Mouse (Mus musculus) midbrain, embryonic 11.5 days (tissue): ENCODE measurements around the gene Rras2. TPM values are rescaled to one million over a fixed set of nuclear protein-coding genes. Genes with fewer than 3 reads are reported as not detected.

Experiments
- ATAC-seq: fragments of 200-750 bp; cut with Nextera tagmentation; 2 replicates; pipeline ENCODE4 v1.8.0; 2017; ENCODE audit warnings: moderate TSS enrichment, moderate library complexity; ENCODE audit not compliant: low FRiP score
- DNase-seq: peaks from one replicate; pipeline ENCODE4 v3.0.0; 2015; ENCODE audit warnings: low spot score; ENCODE audit errors: missing footprints
- H3K27ac ChIP-seq: fragments of 300-500 bp; sonication (generic); 2 replicates; pipeline ENCODE4 v1.5.1; 2014; ENCODE audit warnings: low read depth, low read length
- H3K27me3 ChIP-seq: fragments of 300-500 bp; sonication (generic); 2 replicates; pipeline ENCODE4 v1.6.1; 2014; ENCODE audit warnings: mild to moderate bottlenecking, low read length, moderate library complexity, mixed read lengths; ENCODE audit not compliant: control insufficient read depth, insufficient read depth
- H3K36me3 ChIP-seq: fragments of 300-500 bp; sonication (generic); 2 replicates; pipeline ENCODE4 v1.6.1; 2014; ENCODE audit warnings: mild to moderate bottlenecking, low read length, moderate library complexity, mixed read lengths; ENCODE audit not compliant: control insufficient read depth, insufficient read depth
- H3K4me1 ChIP-seq: fragments of 300-500 bp; sonication (generic); 2 replicates; pipeline ENCODE4 v1.6.1; 2014; ENCODE audit warnings: low read length; ENCODE audit not compliant: control insufficient read depth, insufficient read depth
- H3K4me2 ChIP-seq: fragments of 300-500 bp; sonication (generic); 2 replicates; pipeline ENCODE4 v1.6.1; 2014; ENCODE audit warnings: mild to moderate bottlenecking, moderate library complexity
- H3K4me3 ChIP-seq: fragments of 300-500 bp; sonication (generic); 2 replicates; pipeline ENCODE4 v1.5.1; 2014; ENCODE audit warnings: low read depth, low read length
- H3K9ac ChIP-seq: fragments of 300-500 bp; sonication (generic); 2 replicates; pipeline ENCODE4 v1.6.1; 2014; ENCODE audit warnings: low read length
- H3K9me3 ChIP-seq: fragments of 300-500 bp; sonication (generic); 2 replicates; pipeline ENCODE4 v1.6.1; 2016; ENCODE audit warnings: low read length; ENCODE audit not compliant: control insufficient read depth
- WGBS: fragments of 180-500 bp; shearing (Covaris S2); extraction: QIAGEN DNeasy Blood & Tissue Kit; methylation state at CpG from one replicate; pipeline ENCODE4 v1.1.7; 2014; 5-methylcytosine and 5-hydroxymethylcytosine counted together
- polyA plus RNA-seq: library from polyadenylated mRNA; unstranded; fragments of >200 nt; fragmentation: Nextera tagmentation; extraction: Ambion mirVana; gene quantifications from 2 replicates; pipeline ENCODE4 v1.2.1, GENCODE M21; 2014

Gene Rras2
- polyA plus RNA-seq, 1 experiment from 2014 or later: 26.7 TPM

DNA sequence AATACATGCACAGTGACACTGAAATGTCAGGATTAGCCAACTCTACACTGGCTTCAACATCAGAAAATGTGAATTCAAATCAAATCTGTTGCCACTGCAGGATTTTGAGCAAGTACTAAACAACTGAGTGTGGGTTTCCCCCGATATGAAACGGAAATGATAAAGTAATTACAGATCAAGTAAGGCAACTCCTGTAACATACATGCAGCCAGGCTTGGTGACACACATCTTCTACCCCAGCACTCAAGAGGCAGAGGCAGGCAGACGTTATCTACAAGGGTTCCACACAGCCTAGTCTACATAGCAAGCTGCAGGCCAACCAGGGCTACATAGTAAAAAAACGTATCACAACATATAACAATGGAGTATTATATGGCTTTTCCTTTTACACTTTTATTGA lies 14.4 kb downstream of the Rras2 start:
- no peak for ATAC-seq
- H3K36me3 ChIP-seq: no peaks in the 10 kb centered on the region

GRCm38 (mm10) chr7:114102609-114103008 lies 15.0 kb downstream of the Rras2 start:
- Histone ChIP-seq H3K9me3 (no peaks in the 10 kb centered on the region), H3K4me3 (no peak overlapping the region), H3K9ac (no peak overlapping the region), H3K4me1 (no peaks in the 10 kb centered on the region), H3K4me2 (no peak overlapping the region), H3K27ac (no peak overlapping the region), H3K27me3 (no peaks in the 10 kb centered on the region), H3K36me3 (no peaks in the 10 kb centered on the region)
- 32% methylated on average over 4 of the region's 4 CpGs for WGBS
- DNase-seq: no peak
- no peak for ATAC-seq

More for the DNA sequence above, 14.4 kb downstream of the Rras2 start:
- Histone ChIP-seq H3K9ac (no peak overlapping the region), H3K27me3 (no peaks in the 10 kb centered on the region), H3K4me3 (no peak overlapping the region), H3K4me2 (no peak overlapping the region), H3K9me3 (no peaks in the 10 kb centered on the region), H3K4me1 (no peaks in the 10 kb centered on the region), H3K27ac (no peak overlapping the region)
- WGBS: 90% methylated on average over 4 of the region's 4 CpGs
- DNase-seq: peak; percentile 72

DNA sequence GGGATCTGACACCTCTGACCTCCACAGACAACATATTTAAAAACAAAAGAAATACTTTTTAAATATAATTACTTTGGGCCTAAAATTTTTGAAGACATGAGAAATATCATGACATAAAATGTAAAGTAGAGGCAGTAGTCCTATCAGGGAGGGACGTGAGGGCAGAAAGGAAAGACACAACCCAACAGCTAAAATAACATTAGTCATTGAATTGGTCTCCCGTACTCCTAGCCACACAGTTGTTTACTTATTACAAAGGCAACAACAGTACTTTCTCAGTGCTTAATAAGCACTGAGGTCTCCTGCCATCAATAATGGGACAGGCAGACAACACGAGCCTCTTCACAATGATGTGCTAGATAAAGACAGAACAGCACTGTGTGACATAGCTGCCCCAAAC lies 16.2 kb downstream of the Rras2 start:
- Histone ChIP-seq H3K36me3 (no peaks in the 10 kb centered on the region), H3K27ac (no peak overlapping the region), H3K4me3 (no peak overlapping the region), H3K4me2 (no peak overlapping the region), H3K4me1 (no peaks in the 10 kb centered on the region), H3K27me3 (no peaks in the 10 kb centered on the region), H3K9me3 (no peaks in the 10 kb centered on the region), H3K9ac (no peak overlapping the region)
- ATAC-seq: no peak
- DNase-seq: no peak
- WGBS: 72% methylated on average over 3 of the region's 3 CpGs

- no peak for DNase-seq
- no peaks in the 10 kb centered on the region for H3K27me3 ChIP-seq
- 85% methylated on average over 8 of the region's 8 CpGs for WGBS
These were observed 23.9 kb downstream of the Rras2 start for GRCm38 (mm10) chr7:114093548-114094174.

DNA sequence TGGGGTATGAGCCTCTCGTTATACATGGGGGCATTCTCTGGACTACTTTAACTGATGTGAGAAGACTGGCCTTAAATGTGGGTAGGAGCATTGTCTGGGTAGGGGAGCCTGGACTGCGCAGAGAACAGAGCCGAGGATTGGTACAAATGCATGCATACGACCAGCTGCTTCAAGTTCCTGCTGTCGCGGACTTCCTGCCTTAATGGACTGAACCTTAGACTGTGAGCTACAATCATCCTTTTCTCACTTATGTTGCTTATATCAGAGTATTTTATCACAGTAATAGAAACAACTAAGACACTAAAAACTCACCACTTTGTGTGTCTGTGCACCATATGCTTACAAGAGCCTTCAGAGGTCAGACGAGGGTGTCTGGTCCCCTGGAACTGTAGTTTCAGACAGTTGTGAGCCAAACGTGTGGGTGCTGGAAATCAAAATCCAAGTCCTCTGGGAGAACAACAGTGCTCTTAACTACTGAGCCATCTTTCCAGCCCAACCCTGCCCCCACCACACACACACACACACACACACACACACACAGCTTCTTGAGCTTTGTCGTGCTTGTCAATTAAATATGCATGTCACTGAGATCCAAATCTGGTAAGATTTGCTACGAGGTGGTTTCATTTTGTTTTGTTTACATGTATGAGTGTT lies 26.6 kb downstream of the Rras2 start:
- no peaks in the 10 kb centered on the region for H3K9me3 ChIP-seq
- H3K4me2 ChIP-seq: no peak overlapping the region
- H3K9ac ChIP-seq: no peak overlapping the region
- H3K4me3 ChIP-seq: no peak overlapping the region
- no peak overlapping the region for H3K27ac ChIP-seq
- no peak for ATAC-seq
- H3K36me3 ChIP-seq: no peaks in the 10 kb centered on the region
- H3K4me1 ChIP-seq: peaks cover 13% of the 10 kb centered on the region
- 70% methylated on average over 10 of the region's 10 CpGs for WGBS
- DNase-seq: no peak
- H3K27me3 ChIP-seq: no peaks in the 10 kb centered on the region

More at GRCm38 (mm10) chr7:114093548-114094174, 23.9 kb downstream of the Rras2 start:
- ATAC-seq: no peak
- Histone ChIP-seq H3K9ac (no peak overlapping the region), H3K36me3 (no peaks in the 10 kb centered on the region), H3K27ac (no peak overlapping the region), H3K4me2 (no peak overlapping the region), H3K4me3 (no peak overlapping the region), H3K4me1 (0 out of 2 replicates have a peak, but pooled peaks cover 2% of the 10 kb centered on the region), H3K9me3 (no peaks in the 10 kb centered on the region)

GRCm38 (mm10) chr7:114090231-114090630 lies 27.4 kb downstream of the Rras2 start:
- H3K27me3 ChIP-seq: no peaks in the 10 kb centered on the region
- H3K4me3 ChIP-seq: no peak overlapping the region
- H3K27ac ChIP-seq: no peak overlapping the region
- 86% methylated on average over 3 of the region's 3 CpGs for WGBS
- no peaks in the 10 kb centered on the region for H3K9me3 ChIP-seq
- no peaks in the 10 kb centered on the region for H3K36me3 ChIP-seq
- no peak overlapping the region for H3K9ac ChIP-seq
- ATAC-seq: no peak
- DNase-seq: no peak
- H3K4me2 ChIP-seq: no peak overlapping the region
- H3K4me1 ChIP-seq: peaks cover 13% of the 10 kb centered on the region

DNA sequence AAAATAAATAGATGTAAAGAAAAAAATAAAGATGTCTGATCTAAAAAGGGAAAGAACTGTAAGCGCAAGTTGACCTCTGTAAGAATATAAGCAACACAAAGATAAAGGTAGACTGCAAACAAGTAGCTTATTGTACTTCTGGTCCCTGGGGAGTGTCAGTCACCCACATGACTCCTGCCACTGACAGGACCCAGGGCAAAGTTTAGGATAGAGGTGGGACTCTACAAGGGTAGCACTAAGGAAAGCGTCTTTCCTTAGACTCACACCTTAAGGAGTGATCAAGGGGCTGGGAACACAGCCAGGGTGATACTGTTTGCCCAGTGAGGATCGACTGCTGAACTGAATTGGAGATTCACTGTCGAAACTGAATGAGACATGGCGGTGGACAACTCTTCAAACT lies 28.7 kb downstream of the Rras2 start:
- Histone ChIP-seq H3K4me1 (peaks cover 13% of the 10 kb centered on the region), H3K4me2 (no peak overlapping the region), H3K9ac (no peak overlapping the region), H3K4me3 (no peak overlapping the region), H3K27ac (no peak overlapping the region), H3K9me3 (no peaks in the 10 kb centered on the region), H3K27me3 (no peaks in the 10 kb centered on the region), H3K36me3 (no peaks in the 10 kb centered on the region)
- 65% methylated on average over 5 of the region's 5 CpGs for WGBS
- DNase-seq (no peak), ATAC-seq (no peak)

- no peak overlapping the region for H3K4me3 ChIP-seq
- DNase-seq: peak; percentile 89
These were observed 29.6 kb downstream of the Rras2 start for GRCm38 (mm10) chr7:114087986-114088385.

DNA sequence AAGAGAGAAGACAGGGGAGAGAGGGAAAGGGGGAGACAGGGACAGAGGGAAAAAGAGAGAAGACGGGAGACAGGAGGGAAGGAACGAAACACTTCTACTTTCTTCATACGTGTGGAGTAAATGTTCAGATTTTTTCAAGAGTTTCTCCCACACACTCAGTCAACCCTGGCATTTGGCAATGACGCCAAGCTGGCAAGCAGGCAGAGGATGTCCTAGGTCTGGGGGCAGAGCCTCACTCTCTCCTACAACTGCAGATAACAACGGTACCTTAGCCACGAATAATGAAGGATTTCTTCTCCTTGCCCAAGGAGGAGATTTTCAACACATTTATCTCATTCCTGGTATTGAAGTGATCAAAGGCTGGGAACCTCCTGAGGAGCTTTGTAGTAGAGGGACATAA lies 30.2 kb downstream of the Rras2 start:
- Histone ChIP-seq H3K4me3 (no peak overlapping the region), H3K27me3 (no peaks in the 10 kb centered on the region), H3K4me1 (peaks cover 13% of the 10 kb centered on the region), H3K36me3 (no peaks in the 10 kb centered on the region), H3K4me2 (no peak overlapping the region), H3K9me3 (no peaks in the 10 kb centered on the region), H3K27ac (no peak overlapping the region), H3K9ac (no peak overlapping the region)
- no peak for DNase-seq
- no peak for ATAC-seq
- 28% methylated on average over 6 of the region's 6 CpGs for WGBS

More at GRCm38 (mm10) chr7:114087986-114088385, 29.6 kb downstream of the Rras2 start:
- Histone ChIP-seq H3K4me1 (peaks cover 13% of the 10 kb centered on the region), H3K9me3 (no peaks in the 10 kb centered on the region), H3K9ac (no peak overlapping the region), H3K27ac (no peak overlapping the region), H3K36me3 (no peaks in the 10 kb centered on the region), H3K4me2 (no peak overlapping the region), H3K27me3 (no peaks in the 10 kb centered on the region)
- ATAC-seq: 0 out of 2 replicates have a peak, but pooled peaks have one; percentile 33
- WGBS: 13% methylated on average over 11 of the region's 11 CpGs
